Mouse (Mus musculus): ENCODE measurements around the gene Bicc1. TPM values are rescaled to one million over a fixed set of nuclear protein-coding genes. Genes with fewer than 3 reads are reported as not detected.

The Bicc1 gene
- total RNA-seq, 4 experiments from 2014 or later, result 4.8 to 7.1 (median 5.3) TPM

DNA sequence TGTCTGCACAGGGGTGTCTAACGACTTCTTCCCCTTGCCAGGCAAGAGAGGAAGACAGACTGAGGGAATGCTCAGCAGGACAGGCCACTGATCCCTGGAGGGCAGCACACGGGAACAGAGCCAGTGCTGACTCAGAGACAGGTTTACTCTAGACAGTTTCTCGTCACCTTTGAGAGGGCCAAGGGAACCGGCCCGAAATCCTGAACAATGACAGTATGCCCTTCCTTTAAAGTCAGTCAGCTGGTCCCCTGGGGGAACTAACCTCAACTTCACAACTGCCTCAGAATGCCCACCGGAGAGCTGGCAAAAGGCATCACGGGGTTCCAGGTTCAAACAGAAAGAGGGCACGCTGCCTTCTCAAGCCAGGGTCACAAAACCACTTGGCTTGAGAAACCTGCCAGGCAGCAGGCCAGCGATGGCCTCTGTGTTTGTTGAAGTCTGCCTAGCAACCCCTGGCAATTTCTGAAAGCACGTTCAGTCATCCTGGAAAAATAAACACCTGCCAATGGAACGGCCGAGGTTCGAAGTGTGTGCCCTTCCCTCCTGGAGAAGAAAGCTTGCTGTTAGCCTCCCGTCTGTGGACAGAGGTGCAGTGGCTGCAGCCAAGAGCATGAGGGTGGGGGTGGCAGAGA, 100.8 kb downstream of the Bicc1 start:
- no peak for DNase-seq (ENCODE audit: low spot score in 2 of 2)

DNA sequence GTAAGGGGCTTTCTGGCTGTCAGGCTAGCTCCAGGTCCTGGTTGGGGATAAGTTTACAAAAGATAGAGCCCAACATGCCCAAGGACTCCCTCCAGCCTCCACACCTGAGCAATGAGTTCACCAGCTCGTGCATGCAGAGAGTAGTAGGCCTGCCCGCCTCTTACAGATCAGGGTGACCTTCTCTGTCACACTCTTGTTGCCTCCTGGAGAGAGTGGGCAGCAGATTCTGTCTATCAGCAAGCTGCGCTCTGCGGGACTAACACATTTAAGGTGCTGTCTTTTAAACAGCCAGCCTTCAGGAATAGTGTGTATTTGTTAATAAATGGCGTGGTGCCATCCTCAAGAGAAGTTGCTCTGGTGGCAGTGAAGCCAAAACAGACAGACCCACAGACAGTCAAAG, 101.4 kb downstream of the Bicc1 start:
- DNase-seq (ENCODE audit: low spot score in 2 of 2), result no peak

DNA sequence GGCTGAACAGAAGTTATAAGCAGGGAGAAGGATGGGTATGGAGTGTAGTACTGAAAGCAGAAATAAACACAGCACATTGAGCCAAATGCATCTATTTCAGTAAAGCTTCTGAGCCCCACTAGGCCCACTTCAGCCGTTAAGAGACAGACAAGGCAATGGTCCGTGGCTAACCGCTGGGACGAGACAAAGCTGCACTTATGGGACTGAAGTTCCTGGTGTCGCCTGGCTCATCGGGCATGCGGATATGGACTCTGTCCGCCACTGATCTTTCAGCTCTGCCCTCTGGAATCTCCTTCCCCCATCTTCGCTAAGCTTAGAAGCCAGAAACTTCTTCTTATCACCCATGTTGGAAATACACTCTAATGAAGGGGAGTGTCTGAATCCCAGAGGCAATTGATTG, 106.8 kb downstream of the Bicc1 start:
- DNase-seq (ENCODE audit: low spot score in 2 of 2), result no peak

DNA sequence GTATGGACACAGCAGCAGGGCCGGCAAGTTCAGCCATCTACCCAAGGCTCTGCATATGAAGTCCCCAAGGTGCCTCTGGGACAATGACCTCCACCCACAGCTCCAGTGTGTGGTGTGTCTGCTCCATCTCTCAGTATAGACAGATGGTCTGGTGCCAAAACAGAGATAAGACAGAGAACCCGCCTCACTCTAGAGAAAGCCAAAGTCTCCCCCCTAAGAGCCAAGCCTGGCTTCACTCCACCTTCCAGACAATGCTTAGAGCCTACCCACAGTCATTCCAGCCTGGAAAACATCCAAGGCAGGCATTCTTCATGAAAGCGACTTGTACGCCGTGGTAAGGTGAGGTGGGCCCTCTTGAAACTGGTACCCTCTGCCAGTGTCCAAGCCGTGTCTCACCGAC, 107.3 kb downstream of the Bicc1 start:
- no peak for DNase-seq (ENCODE audit: low spot score in 2 of 2)

DNA sequence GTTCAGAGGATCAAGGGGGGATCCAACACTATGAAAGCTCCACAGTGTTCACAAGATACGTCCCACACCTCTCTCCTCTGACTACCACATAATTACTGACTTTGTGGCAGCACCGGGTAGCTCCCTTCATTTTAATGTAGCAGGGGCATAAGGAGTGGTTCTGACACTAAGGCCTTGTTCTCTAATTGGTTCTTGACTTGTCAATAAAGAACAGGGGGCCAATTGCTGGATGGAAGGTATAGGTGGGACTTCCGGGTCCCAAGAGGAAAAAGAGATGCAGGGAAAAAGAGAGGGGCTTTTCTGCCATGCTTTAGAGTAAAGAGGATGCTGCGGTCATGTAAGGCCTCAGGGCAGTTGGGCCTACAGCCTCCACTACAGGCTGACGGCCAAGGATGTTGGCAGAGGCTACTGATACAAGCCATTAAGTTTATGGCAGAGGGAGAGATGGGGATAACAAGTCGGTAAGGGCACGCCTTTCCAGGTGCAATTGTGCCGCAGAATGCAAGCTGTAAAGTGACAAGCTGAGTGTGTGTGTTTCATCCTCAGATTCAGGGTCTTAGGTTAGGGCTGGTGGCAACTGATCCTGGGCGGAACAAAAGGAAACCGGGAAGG, 108.7 kb downstream of the Bicc1 start:
- no peak for DNase-seq (ENCODE audit: low spot score in 2 of 2)

DNA sequence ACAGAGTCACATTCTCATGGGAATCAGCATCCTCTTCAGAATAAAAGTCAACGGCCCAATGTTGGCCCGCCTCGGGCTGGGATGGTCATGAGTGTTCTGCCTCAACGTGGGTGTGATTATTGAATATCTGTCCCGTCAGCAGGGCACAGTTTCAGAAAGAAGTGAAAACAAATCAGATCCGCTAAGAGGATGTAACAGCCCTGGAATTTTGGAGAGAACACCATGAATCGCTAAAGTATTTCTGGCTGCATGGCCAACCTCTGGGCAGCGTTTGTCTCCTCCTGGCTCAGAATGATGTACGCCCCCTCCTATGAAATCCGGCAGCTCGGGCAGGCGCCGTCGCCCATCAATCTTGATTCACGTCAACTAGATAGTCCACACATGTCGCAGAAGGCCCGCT, 110.2 kb downstream of the Bicc1 start:
- DNase-seq (ENCODE audit: low spot score in 2 of 2), result no peak

DNA sequence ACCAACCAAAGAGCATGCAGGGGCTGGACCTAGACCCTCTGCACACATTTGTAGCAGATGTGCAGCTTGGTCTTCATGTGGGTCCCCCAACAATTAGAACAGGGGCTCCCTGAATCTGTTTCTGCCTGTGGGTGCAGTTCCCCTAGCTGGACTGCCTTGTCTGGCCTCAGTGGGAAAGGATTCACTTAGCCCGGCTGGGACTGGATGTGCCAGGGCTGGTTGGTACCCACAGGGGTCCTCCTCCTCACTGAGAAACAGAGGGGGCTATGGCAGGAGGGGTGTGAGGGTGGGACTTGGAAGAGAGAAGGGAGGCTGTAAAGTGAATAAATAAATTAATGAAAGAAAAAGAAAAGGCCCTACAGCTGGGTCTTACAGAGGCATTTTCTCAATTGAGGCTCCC, 115.1 kb downstream of the Bicc1 start:
- no peak for DNase-seq (ENCODE audit: low spot score in 2 of 2)

DNA sequence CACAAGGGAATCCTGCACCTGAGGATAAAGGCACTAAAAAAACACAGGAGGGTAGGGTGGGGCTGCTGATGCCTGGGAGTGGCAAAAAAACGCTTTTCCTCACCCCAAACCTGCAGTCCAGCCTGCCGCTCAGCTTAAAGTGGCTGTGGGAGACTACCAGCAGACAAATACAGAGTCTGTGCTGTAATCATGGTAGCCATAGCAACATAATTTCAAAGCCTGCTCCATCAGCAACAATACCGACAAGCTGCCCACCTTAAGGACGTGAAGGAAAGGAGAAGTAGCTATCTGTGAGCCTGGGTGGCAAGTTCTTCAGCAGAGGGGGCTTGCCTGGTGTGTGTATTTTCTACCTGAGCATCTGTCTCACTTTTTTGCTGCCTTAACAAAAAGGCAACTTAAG, 117.6 kb downstream of the Bicc1 start:
- no peak for DNase-seq (ENCODE audit: low spot score in 2 of 2)

DNA sequence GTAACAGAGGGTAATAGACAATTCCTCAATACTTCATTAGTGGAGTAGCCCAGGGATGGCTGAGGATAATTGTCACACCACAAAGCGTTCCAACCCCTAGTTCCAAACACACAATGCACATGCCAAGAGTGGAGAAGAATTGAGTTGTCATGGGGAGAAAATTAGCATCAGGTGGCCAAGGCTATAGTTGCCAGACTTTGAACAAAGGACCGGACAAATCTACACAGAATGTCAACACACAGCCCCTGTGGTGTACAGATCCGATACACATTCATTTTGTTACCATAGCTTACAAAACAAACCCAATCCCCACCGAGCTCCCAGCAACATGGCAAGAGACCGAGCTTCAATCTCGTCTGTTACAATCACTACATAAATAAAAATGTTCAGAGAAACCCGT, 123.0 kb downstream of the Bicc1 start:
- no peak for DNase-seq (ENCODE audit: low spot score in 2 of 2)

DNA sequence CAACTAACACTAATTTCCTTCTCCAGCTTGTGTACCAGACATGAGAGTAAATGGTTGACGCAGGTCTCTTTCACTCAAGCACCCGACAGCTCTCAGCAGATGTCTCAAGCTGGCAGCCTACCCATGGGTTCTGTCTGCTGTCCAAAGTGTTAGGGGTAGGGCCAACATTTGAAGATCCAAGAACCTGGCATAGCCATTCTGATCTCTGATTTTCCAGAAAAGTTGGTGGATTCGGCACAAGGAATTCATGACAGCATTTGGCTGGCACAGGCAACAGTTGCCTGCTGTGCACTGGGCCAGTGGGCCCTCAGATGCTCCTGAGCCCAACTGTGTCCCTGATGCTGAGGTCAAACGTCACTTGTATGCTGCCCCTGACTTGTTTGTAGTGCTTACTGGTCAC, 130.5 kb downstream of the Bicc1 start:
- no peak for DNase-seq (ENCODE audit: low spot score in 2 of 2)

DNA sequence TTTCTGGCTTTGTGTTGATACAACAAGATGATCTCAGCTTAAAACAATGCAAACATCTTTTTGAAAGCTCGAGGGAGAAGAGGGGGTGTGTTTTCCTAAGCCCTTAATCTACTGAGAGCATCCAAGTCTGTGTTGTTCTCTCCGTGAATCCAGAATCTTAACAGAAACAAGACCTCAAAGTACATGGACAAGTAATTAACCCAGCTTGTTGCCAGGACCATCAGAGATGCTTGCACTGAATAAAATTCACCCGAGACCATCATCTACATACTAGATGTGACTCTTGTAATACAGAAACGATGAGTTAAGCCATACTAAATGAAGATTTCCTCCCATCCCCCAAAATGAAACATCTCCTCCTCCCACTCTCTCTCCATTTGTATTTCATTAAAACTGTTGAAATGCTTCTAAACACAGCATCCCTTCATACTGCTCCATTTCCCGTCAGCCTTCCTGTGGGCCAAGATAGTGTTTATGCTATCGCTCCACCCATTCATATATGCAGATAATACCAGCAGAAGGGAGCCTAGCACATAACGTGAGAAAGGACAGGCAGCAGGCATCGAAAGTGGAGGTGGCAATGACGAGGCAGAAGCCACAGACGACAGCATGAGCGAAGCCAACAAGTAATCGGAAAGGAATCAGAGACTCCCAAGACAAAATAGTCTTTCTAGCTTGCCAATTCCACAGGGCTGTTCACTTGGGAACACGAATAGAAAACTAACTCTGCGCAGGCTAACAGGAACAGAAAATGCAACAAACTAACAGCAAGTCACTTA, 131.2 kb downstream of the Bicc1 start:
- peak in 1 of 2 experiments; percentile 35 for DNase-seq (ENCODE audit: low spot score in 2 of 2)

DNA sequence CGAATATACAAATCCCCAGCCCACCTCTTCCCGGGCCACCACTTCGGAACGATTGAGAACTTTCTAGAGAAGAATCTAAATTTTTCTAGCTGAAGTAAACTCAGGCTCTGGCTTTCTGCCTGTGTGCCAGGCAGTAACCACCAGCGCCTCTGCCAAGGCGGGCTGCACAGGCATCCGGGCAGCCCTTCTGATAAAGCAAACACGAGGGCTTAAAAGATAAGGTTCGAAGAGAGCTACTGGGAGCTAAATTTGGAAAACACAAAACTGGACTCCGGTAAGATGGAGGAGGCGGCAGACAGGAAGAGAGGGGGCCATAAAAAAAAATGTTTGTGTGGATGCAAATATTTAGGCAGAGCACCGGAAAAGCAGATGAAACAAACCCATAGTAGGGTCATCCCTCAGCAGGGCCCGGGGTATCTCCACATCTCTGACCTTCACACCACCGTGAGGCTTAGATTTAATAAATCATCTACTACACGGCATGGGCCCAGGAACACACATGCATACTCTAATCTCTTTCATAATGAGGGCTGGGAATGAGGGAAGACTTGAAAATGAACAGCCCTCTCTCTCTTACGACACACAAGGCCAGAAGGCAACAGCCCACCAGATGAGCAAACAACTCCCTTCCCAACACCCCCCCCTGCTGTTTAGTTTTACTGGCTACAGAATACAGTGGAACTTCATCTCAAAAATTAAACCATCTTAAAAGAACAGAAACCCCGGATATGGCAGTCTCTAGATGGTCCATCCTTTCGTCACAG, 134.2 kb downstream of the Bicc1 start:
- DNase-seq (ENCODE audit: low spot score in 2 of 2), result no peak

DNA sequence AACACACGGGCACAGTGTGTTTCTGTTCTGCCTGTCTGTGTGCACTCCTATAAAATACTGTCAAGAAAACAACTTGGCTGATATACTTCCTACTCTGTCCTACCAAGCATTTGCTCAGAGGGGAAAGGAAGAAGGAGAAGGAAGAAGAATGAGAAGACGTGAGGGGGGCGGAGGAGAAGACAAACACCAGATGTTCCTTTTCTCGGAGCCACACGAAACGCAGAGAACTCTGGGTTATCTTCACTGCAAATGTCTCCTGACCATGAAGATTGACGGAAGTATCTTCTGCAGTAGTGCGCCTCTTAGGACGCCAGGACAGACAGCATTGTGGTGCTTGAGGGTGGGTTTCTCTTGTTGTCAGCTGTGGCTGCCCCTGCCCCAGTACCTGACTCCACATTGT, 134.8 kb downstream of the Bicc1 start:
- no peak for DNase-seq (ENCODE audit: low spot score in 2 of 2)

DNA sequence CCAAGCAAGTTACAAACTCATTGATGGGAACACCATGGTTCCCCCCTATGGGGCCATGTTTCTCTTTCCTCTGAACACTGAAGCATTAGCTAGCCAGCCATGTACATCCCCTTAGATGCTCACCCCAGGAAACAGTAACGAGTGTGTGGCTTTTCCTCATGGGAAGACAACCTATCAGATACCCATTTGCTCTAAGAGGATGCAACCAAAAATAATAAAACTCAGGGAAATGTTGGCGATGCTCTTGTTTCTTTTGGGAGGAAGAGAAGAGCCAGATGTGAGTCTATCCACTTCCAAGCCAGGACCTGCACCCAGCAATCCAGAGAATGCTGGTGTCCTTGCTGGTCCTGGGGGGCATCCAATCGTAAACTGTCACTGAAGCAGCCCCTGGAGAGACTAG, 136.0 kb downstream of the Bicc1 start:
- no peak for DNase-seq (ENCODE audit: low spot score in 2 of 2)

DNA sequence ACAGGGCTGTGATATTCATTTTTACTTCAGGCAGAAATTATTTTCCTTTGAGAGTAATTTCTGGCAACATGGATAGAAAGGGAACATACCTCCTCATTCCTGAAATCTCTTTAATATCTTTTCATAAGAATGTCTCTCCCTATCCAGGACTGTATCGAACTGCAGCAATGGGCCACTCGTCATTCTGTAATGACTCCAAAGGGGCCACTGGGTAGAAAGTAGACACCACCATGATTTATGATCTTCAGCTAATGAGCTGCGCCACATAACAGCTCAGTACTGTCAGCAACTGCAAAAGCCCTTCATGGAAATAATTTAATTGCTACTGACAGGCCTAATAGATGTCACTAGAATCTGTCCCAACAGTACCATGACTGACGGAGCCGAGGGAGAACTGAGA, 139.0 kb downstream of the Bicc1 start:
- no peak for DNase-seq (ENCODE audit: low spot score in 2 of 2)

DNA sequence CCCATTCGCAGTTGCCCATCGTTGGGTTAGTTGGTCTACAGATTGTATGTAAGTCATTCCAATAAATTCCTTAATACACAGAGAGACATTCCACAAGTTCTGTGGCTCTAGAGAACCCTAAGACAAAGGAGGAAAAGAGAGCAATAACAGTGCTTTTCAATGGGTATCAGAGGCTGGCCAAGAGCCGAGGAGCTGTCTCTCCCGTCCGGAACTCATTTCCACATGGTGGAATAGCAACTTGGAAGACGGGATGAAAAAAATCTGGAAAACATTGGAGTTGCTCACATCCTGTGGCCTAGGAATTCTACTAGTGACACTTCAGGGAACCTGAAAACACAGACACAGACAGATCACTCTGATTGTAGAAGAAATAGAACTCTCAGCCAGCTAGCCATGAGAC, 139.7 kb downstream of the Bicc1 start:
- DNase-seq (ENCODE audit: low spot score in 2 of 2), result no peak

DNA sequence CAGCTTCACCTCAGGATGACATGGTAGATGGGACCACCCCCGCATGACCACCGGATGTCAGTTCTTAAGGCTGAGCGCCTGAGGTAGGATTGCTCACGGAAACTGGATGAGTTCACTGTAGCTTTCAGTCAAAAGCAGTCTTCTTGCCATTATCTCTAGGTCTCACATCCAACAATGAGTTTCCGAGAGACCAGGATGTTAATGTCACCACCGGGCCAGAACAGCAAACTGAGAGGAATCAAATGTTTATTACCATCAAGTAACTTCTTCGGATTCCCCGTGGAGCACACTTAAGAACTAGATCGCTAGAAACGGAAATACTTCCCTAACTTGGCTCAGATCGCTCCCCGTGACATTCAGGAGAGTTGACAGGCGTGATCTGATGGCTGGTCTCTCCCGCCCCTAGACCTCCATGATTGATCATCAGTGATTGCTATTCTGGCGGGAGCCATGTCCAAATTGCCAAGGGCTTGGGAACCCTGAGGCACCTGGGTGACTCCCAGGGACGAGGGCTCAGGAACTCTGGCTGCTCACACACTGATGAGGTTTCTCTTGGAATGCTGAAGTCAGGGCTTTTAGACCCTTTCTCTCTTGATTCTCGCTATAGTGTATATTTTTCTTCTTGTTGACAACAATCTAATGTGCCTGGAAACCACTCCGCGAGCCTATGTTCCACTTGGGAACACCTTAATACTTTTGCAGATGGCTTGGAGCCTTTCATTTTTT, 149.6 kb downstream of the Bicc1 start:
- no peak for DNase-seq (ENCODE audit: low spot score in 2 of 2)

DNA sequence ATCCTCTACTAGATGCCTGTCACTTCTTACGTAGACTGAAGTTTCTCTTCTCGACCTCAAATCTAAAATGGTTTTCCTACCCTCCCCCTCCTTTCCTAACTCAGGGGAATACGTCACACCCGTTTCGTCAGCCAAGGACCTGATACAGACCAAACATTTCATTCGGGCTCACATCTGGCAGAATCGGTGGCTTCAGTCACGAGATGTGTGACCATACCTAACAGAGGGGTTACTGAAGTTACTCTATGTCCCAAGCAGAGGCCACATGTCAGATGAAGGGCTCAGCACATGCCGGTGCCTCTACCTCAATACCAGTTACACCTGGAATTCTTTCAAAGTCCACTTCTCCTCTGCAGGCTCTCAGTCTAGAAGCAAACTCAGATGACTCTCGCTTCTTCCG, 150.8 kb downstream of the Bicc1 start:
- no peak for DNase-seq (ENCODE audit: low spot score in 2 of 2)

DNA sequence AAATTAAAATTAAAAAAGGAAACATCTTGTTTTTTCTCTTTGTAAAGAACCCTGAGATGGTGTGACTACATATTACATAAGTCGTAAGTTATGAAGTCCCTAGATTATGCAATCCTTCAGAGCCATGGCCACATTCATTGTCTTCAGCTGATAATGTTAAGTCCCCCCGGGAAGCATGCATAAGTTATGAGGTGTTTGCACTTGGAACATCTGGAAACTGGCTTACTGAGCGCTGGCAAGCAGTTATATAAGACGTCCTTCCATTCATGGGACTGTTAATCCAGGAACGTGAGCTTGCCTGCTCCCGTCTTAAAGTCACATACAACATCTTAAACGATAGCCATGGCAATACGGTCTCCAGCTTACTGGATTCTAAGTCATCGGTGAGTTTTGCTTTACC, 151.5 kb downstream of the Bicc1 start:
- no peak for DNase-seq (ENCODE audit: low spot score in 2 of 2)

DNA sequence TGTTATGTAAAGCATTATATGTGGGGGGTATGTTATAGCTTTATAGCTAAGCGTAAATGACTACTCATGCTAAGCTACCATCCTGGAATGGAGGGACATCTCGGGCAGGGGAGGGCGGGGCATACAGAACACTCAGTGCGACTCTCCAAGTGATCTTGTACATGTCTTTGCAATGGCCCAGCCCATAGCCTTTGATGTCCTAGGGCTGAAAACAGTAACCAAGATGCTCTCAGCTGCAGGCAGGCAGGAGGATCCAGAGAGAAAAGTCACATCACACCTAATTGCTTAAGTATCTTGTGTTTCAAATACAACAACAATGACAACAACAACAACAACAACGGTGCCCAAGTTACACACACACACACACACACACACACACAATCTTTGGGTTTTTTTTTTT, 152.0 kb downstream of the Bicc1 start:
- no peak for DNase-seq (ENCODE audit: low spot score in 2 of 2)

DNA sequence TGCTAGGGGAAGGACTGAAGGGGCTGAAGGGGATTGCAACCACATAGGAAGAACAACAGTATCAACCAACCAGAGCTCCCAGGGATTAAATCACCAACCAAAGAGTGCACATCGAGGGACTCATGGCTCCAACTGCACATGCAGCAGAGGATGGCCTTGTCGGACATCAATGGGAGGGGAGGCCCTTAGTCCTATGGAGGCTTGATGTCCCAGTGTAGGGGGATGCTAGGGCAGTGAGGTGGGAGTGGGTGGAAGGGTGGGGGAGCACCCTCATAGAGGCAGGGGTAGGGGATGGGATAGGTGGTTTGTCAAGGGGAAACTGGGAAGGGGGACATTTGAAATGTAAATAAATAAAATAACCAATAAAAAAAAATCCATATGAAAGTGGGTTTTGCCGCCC, 152.5 kb downstream of the Bicc1 start:
- no peak for DNase-seq (ENCODE audit: low spot score in 2 of 2)

DNA sequence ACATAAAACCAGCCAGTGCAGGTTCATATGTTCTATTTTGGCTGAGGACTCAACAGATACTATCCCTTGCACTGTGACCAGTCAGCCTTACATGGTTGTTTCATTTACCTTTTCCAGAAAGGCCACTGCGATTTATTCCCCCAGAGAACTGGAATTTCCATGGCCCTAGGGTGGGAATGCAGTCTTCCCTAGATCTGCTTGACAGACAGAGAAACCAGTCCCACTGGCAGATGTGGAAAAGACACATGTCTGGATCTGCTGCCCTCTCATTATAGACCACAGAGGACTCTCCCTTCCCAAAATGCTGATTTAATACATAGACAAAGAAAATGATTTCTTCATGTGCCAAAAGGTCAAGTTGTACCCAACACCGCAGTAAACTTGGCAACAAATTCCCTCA, 156.6 kb downstream of the Bicc1 start:
- DNase-seq (ENCODE audit: low spot score in 2 of 2), result no peak
